Mouse (Mus musculus) neural tube, embryonic 15.5 days (tissue): ENCODE results near the gene Olfr1135. TPM values are rescaled to one million over a fixed set of nuclear protein-coding genes. Genes with fewer than 3 reads are reported as not detected.

Experiments
- ATAC-seq: fragments of 200-750 bp; cut with Nextera tagmentation; 2 replicates; pipeline ENCODE4 v1.8.0; 2017; ENCODE audit warnings: mild to moderate bottlenecking, moderate TSS enrichment, moderate library complexity; ENCODE audit not compliant: low FRiP score
- H3K27ac ChIP-seq: fragments of 300-500 bp; sonication (generic); replicated peaks from 2 replicates; pipeline ENCODE4 v1.5.1; 2015; ENCODE audit warnings: mild to moderate bottlenecking, inconsistent platforms
- H3K27me3 ChIP-seq: fragments of 300-500 bp; sonication (generic); replicated peaks from 2 replicates; pipeline ENCODE4 v1.6.1; 2015; ENCODE audit warnings: inconsistent platforms
- H3K36me3 ChIP-seq: fragments of 300-500 bp; sonication (generic); 2 replicates; pipeline ENCODE4 v1.6.1; 2015; ENCODE audit warnings: inconsistent platforms
- H3K4me1 ChIP-seq: fragments of 300-500 bp; sonication (generic); 2 replicates; pipeline ENCODE4 v1.6.1; 2015; ENCODE audit warnings: inconsistent platforms
- H3K4me2 ChIP-seq: fragments of 300-500 bp; sonication (generic); 2 replicates; pipeline ENCODE4 v1.6.1; 2015; ENCODE audit warnings: inconsistent platforms, mild to moderate bottlenecking, moderate library complexity
- H3K4me3 ChIP-seq: fragments of 300-500 bp; sonication (generic); replicated peaks from 2 replicates; pipeline ENCODE4 v1.5.1; 2015; ENCODE audit warnings: mild to moderate bottlenecking, inconsistent platforms
- H3K9ac ChIP-seq: fragments of 300-500 bp; sonication (generic); replicated peaks from 2 replicates; pipeline ENCODE4 v1.6.1; 2015; ENCODE audit warnings: mild to moderate bottlenecking, inconsistent platforms
- H3K9me3 ChIP-seq: fragments of 300-500 bp; sonication (generic); replicated peaks from 2 replicates; pipeline ENCODE4 v1.6.1; 2016; ENCODE audit warnings: inconsistent platforms
- WGBS: fragments of 180-500 bp; shearing (Covaris S2); methylation state at CpG from one replicate; pipeline ENCODE4 v1.1.7; 2015; ENCODE audit warnings: mixed read lengths; 5-methylcytosine and 5-hydroxymethylcytosine counted together
- polyA plus RNA-seq: library from polyadenylated mRNA; unstranded; fragments of >200 nt; fragmentation: Nextera tagmentation; extraction: Ambion mirVana; gene quantifications from 2 replicates; pipeline ENCODE4 v1.2.1, GENCODE M21; 2015

Gene Olfr1135
- polyA plus RNA-seq: not detected in 2 replicates

DNA sequence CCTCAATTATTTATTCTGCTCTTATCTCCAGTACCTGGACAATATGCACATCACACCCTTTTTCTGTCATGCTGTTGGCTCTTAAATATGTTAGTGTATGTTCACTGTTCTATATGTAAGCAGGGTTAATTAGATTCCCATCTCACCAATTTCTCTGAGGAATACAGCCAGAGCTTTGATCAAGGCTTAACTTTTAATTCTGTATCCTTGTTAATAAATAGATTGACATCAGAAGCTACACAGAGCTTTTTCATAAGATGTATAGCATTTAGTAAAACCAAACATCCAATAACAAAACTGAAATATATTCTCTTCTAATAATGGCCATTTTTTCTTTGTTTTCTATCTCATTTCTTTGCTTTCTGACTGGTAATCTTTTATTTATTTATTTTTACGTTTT is at the start of gene Olfr1135:
TSS of gene Olfr1135 (minus strand) at position 101 of the 400 bp plus-strand sequence.
- H3K9ac ChIP-seq: no peak within 1 kb of the TSS
- no peak for ATAC-seq
- WGBS: 9% methylated on average over 1 of the region's 1 CpGs
- no peaks in the 10 kb centered on the region for H3K9me3 ChIP-seq
- H3K4me3 ChIP-seq: no peak within 1 kb of the TSS
- no peak within 1 kb of the TSS for H3K27ac ChIP-seq
- H3K36me3 ChIP-seq: no peaks in the 10 kb centered on the region
- no peaks in the 10 kb centered on the region for H3K27me3 ChIP-seq
- H3K4me1 ChIP-seq: no peaks in the 10 kb centered on the region
- no peak within 1 kb of the TSS for H3K4me2 ChIP-seq

GRCm38 (mm10) chr2:87713079-87713478 is 39.6 kb upstream of the Olfr1135 start, which contains the start of gene Olfr1137:
TSS of gene Olfr1137 (minus strand) at chr2:87713179.
- no peak within 1 kb of the TSS for H3K9ac ChIP-seq
- H3K36me3 ChIP-seq: no peaks in the 10 kb centered on the region
- no peak within 1 kb of the TSS for H3K4me2 ChIP-seq
- no peak within 1 kb of the TSS for H3K27ac ChIP-seq
- H3K4me1 ChIP-seq: no peaks in the 10 kb centered on the region
- no peak for ATAC-seq
- H3K4me3 ChIP-seq: no peak within 1 kb of the TSS
- H3K27me3 ChIP-seq: no peaks in the 10 kb centered on the region
- no peaks in the 10 kb centered on the region for H3K9me3 ChIP-seq

DNA sequence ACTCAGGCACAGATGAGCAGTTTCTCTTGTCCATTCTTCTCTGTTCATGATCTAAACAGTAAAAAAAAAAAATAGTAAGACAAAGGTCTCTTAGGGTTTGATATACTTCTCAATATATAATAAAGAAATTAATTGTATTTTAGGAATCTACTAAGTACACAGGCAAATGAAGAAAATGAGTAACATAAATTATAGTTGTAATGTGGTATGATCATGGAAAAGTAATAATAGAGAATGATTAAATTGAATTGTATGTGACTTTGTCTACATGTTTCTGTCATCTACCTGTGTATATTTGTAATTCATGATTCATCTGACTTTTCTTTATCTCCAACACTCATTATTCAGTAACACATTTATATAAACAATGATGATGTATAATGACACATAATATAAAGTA is 20.4 kb upstream of the Olfr1135 start, which contains the start of gene Olfr1136:
TSS of gene Olfr1136 (minus strand) at position 101 of the 400 bp plus-strand sequence.
- H3K9ac ChIP-seq: no peak within 1 kb of the TSS
- no peak for ATAC-seq
- H3K27me3 ChIP-seq: no peaks in the 10 kb centered on the region
- H3K4me1 ChIP-seq: no peaks in the 10 kb centered on the region
- H3K27ac ChIP-seq: no peak within 1 kb of the TSS
- H3K4me3 ChIP-seq: no peak within 1 kb of the TSS
- no peaks in the 10 kb centered on the region for H3K36me3 ChIP-seq
- no peaks in the 10 kb centered on the region for H3K9me3 ChIP-seq
- H3K4me2 ChIP-seq: no peak within 1 kb of the TSS

DNA sequence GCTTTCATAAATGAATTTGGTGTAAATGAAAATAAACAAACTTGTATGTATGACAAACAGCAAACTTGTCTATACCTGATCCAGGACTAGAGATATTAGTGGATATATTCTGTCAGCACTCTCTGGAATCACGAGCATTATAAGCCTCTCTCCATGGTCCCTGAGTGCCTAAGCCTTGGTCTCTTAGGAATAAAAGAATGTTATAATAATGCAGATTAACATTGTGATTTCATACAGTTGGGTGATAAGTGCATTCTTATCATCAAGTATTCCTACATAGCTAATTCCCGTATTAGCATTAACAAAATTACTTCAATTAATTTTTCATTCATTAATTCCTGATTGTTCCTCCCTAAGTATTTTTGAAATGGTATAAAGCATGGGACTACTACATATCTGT is 15.1 kb downstream of the Olfr1135 start, which contains the start of gene Olfr1134:
TSS of gene Olfr1134 (minus strand) at position 101 of the 400 bp plus-strand sequence.
- no peak within 1 kb of the TSS for H3K4me3 ChIP-seq
- ATAC-seq: no peak
- WGBS: 91% methylated on average over 2 of the region's 2 CpGs
- H3K9ac ChIP-seq: no peak within 1 kb of the TSS
- H3K9me3 ChIP-seq: no peaks in the 10 kb centered on the region
- H3K4me1 ChIP-seq: no peaks in the 10 kb centered on the region
- no peak within 1 kb of the TSS for H3K4me2 ChIP-seq
- no peaks in the 10 kb centered on the region for H3K27me3 ChIP-seq
- no peaks in the 10 kb centered on the region for H3K36me3 ChIP-seq
- no peak within 1 kb of the TSS for H3K27ac ChIP-seq

- Histone ChIP-seq H3K27me3 (no peaks in the 10 kb centered on the region), H3K4me1 (no peaks in the 10 kb centered on the region), H3K9me3 (no peaks in the 10 kb centered on the region), H3K9ac (no peak within 1 kb of the TSS), H3K4me3 (no peak within 1 kb of the TSS), H3K27ac (no peak within 1 kb of the TSS), H3K36me3 (no peaks in the 10 kb centered on the region), H3K4me2 (no peak within 1 kb of the TSS)
- ATAC-seq: no peak
Observed at GRCm38 (mm10) chr2:87647274-87647673, 26.2 kb downstream of the Olfr1135 start, which contains the start of gene Olfr1133. TSS of gene Olfr1133 (minus strand) at chr2:87647374.

- no peaks in the 10 kb centered on the region for H3K27me3 ChIP-seq
- no peak overlapping the region for H3K9ac ChIP-seq
- H3K36me3 ChIP-seq: no peaks in the 10 kb centered on the region
- no peak for ATAC-seq
- no peaks in the 10 kb centered on the region for H3K4me1 ChIP-seq
- no peak overlapping the region for H3K4me3 ChIP-seq
- H3K9me3 ChIP-seq: no peaks in the 10 kb centered on the region
- H3K4me2 ChIP-seq: no peak overlapping the region
- no peak overlapping the region for H3K27ac ChIP-seq
Observed at GRCm38 (mm10) chr2:87642441-87642840, 31.0 kb downstream of the Olfr1135 start.

DNA sequence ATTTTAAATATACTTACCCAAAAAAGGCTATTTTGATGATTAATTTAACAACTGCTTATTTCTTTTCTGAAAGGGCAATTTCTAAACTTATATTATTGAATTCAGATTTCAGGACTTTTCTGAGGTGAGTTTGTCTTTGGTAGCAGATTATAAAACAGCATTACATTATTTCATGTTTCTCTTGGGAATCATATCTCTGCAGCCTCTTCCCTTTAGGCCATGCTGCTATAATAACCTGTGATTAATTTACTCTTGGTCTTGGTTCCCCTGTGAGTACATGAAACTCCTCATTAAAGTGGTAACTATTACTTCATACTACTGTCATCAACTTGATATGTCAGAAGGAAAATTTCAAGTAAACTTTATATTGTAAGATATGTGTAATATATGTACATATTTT is 36.0 kb downstream of the Olfr1135 start, which contains the start of gene Olfr1132:
TSS of gene Olfr1132 (minus strand) at position 101 of the 400 bp plus-strand sequence.
- Histone ChIP-seq H3K36me3 (no peaks in the 10 kb centered on the region), H3K4me3 (no peak within 1 kb of the TSS), H3K9me3 (no peaks in the 10 kb centered on the region), H3K4me1 (no peaks in the 10 kb centered on the region), H3K27me3 (no peaks in the 10 kb centered on the region), H3K4me2 (no peak within 1 kb of the TSS), H3K9ac (no peak within 1 kb of the TSS), H3K27ac (no peak within 1 kb of the TSS)
- ATAC-seq: no peak

- H3K9ac ChIP-seq: no peak within 1 kb of the TSS
- no peak within 1 kb of the TSS for H3K27ac ChIP-seq
- no peak within 1 kb of the TSS for H3K4me2 ChIP-seq
- ATAC-seq: no peak
- H3K4me3 ChIP-seq: no peak within 1 kb of the TSS
- no peaks in the 10 kb centered on the region for H3K36me3 ChIP-seq
- H3K27me3 ChIP-seq: no peaks in the 10 kb centered on the region
- WGBS: 72% methylated on average over 3 of the region's 3 CpGs
- no peaks in the 10 kb centered on the region for H3K9me3 ChIP-seq
- no peaks in the 10 kb centered on the region for H3K4me1 ChIP-seq
Observed at GRCm38 (mm10) chr2:87626804-87627203, 46.7 kb downstream of the Olfr1135 start, which contains the start of gene Olfr1131. TSS of gene Olfr1131 (plus strand) at chr2:87627104.

Other genes with a start within 250 kb of the Olfr1135 start
- gene Olfr1124, start 243.4 kb downstream of the Olfr1135 start, polyA plus RNA-seq: 0.10 TPM in 1 of 2 replicates, not detected in the other
- gene Olfr1126, start 219.7 kb downstream of the Olfr1135 start, polyA plus RNA-seq: not detected in 2 replicates
- gene Pramel7, start 176.6 kb downstream of the Olfr1135 start, polyA plus RNA-seq: not detected in 2 replicates
- not detected in 2 replicates for gene Pramel6, start 167.1 kb downstream of the Olfr1135 start, polyA plus RNA-seq
- not detected in 2 replicates for gene Olfr153, start 141.9 kb downstream of the Olfr1135 start, polyA plus RNA-seq
- gene Olfr1128, start 128.1 kb downstream of the Olfr1135 start, polyA plus RNA-seq: not detected in 2 replicates
- gene Olfr1129, start 99.8 kb downstream of the Olfr1135 start, polyA plus RNA-seq: not detected in 2 replicates
- gene Olfr1130, start 67.5 kb downstream of the Olfr1135 start, polyA plus RNA-seq: not detected in 2 replicates
- not detected in 2 replicates for gene Olfr1131, start 46.6 kb downstream of the Olfr1135 start, polyA plus RNA-seq
- not detected in 2 replicates for gene Olfr1132, start 36.1 kb downstream of the Olfr1135 start, polyA plus RNA-seq
- gene Olfr1133, start 26.3 kb downstream of the Olfr1135 start, polyA plus RNA-seq: not detected in 2 replicates
- not detected in 2 replicates for gene Olfr1134, start 15.2 kb downstream of the Olfr1135 start, polyA plus RNA-seq
- not detected in 2 replicates for gene Olfr1136, start 20.3 kb upstream of the Olfr1135 start, polyA plus RNA-seq
- gene Olfr1137, start 39.5 kb upstream of the Olfr1135 start, polyA plus RNA-seq: not detected in 2 replicates
- gene Olfr1138, start 66.3 kb upstream of the Olfr1135 start, polyA plus RNA-seq: not detected in 2 replicates
- gene Olfr1140, start 70.1 kb upstream of the Olfr1135 start, polyA plus RNA-seq: not detected in 2 replicates
- gene Olfr1141, start 80.3 kb upstream of the Olfr1135 start, polyA plus RNA-seq: not detected in 2 replicates
- gene Olfr152, start 105.8 kb upstream of the Olfr1135 start, polyA plus RNA-seq: not detected in 2 replicates
- not detected in 2 replicates for gene Olfr1143, start 126.9 kb upstream of the Olfr1135 start, polyA plus RNA-seq
- gene Olfr1145, start 136.2 kb upstream of the Olfr1135 start, polyA plus RNA-seq: not detected in 2 replicates
- gene Olfr1148, start 156.9 kb upstream of the Olfr1135 start, polyA plus RNA-seq: not detected in 2 replicates
- gene Olfr1150-ps1, start 170.3 kb upstream of the Olfr1135 start, polyA plus RNA-seq: not detected in 2 replicates
- not detected in 2 replicates for gene Olfr1151, start 182.2 kb upstream of the Olfr1135 start, polyA plus RNA-seq
- not detected in 2 replicates for gene Olfr1152, start 192.8 kb upstream of the Olfr1135 start, polyA plus RNA-seq
- gene Olfr1153, start 221.3 kb upstream of the Olfr1135 start, polyA plus RNA-seq: not detected in 2 replicates
- gene Olfr1154, start 231.5 kb upstream of the Olfr1135 start, polyA plus RNA-seq: not detected in 2 replicates